Mouse (Mus musculus): ENCODE measurements around the gene Dync1i2.

Gene Dync1i2

DNA sequence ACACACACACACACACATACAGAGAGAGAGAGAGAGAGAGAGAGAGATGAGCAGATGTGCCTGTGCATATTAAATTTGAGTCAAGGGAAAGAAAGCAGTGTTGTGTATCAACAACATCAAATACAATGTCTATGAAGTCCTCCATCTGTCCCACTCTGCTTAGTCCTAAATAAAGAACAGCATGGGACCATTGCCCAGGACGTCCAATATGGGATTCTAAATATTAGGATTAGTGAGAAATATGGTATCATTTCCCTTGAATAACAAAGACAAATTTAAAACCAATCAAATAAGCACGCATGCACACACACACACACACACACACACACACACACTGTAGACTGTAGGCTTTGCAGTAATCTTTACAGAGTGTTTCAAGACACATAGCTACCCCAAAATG lies 9.6 kb upstream of the Dync1i2 start:
- DNase-seq (ENCODE audit: extremely low spot score, low read depth, low spot score): no peak

- DNase-seq (ENCODE audit: extremely low spot score, low read depth, low spot score): no peak
These were observed 7.6 kb upstream of the Dync1i2 start for GRCm38 (mm10) chr2:71203819-71204432.

DNA sequence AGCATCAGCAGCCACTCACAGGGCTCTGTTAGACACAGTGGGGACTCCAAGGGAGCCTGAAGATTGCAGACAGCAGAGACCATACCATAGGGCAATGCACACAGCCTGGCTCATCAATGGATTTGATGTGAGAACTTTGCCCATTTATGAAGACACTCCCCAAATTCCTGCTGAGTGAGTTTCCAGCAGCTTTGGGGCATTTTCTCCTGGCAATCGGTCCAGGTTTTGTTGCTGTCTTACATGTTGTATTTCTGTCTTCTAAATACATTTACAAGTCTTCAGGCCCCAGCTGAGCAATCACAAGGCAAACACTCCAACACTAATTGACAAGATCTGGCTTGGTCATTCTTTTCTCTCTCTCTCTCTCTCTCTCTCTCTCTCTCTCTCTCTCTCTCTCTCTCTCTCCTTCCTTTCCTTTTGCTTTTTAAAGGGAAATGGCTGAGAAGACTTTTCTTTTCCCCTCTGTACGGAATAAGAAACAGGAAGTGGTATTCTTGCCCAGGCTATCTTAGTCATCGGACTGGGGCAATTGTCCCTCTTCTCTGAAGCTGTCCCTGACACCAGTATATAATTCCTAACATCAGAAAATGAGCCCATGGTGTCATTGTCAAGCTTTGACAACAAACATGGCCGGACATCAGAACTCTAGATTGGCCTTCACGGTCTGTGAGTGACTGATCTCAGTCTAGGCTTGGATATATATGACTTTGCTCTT lies 2.3 kb upstream of the Dync1i2 start:
- DNase-seq (ENCODE audit: extremely low spot score, low read depth, low spot score): no peak

DNA sequence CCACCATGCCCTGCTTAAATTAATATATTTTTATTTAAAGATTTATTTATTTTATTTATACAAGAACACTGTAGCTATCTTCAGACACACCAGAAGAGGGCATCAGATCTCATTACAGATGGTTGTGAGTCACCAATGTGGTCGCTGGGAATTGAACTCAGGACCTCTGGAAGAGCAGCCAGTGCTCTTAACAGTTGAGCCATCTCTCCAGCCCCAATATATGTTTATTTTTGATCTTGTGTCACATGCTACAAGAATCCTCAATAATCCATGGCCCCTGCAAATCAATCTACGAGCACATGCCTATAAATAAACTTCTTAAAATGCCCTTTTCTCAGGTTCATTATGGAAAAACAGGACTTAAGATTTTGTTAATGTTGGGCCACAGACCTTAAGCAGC lies 410 bp upstream of the Dync1i2 start:
- no peak for DNase-seq (ENCODE audit: extremely low spot score, low read depth, low spot score)

GRCm38 (mm10) chr2:71212360-71212726 lies 837 bp downstream of the Dync1i2 start:
- DNase-seq (ENCODE audit: extremely low spot score, low read depth, low spot score): no peak

DNA sequence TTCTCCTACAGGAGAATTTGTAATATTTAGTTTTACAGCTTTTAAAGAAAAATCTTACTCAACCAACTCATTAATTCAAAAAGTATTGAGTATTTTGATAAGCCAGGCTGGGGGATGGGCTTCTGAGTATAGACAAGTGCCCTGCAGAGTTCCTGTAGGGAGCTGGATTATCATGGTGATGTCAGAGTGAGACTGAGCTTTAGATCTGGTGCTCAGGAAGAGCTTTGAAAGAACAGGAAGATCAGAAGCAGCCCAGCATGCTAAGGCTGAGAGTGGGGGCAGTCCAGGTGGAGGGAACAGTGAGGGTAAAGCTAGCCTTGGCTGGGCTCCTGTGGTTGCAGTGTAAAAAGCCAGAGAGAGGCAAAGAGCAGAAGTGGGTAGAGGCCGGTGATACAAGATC lies 9.5 kb downstream of the Dync1i2 start:
- DNase-seq (ENCODE audit: extremely low spot score, low read depth, low spot score): no peak

- no peak for DNase-seq (ENCODE audit: extremely low spot score, low read depth, low spot score)
These were observed 15.9 kb downstream of the Dync1i2 start for GRCm38 (mm10) chr2:71227398-71227797.

DNA sequence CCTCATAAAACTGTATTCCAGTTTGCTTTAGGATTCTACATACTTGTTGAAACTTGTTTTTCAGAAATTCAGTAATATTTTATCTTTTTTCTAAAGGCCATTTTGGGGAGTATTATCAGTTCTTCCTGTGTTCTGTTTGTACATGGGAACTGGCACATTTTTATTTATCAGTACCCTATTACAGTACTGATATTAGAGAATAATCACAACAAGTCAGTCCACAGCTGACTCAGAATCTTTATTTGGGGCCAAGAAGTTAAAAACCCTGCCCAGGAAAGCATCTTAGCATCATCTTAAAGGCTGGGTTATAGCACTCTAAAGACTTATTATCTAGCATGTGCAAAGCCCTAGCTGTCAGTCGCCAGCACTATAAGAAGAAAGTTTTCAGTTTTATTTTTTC lies 18.1 kb downstream of the Dync1i2 start:
- DNase-seq (ENCODE audit: extremely low spot score, low read depth, low spot score): no peak

- no peak for DNase-seq (ENCODE audit: extremely low spot score, low read depth, low spot score)
These were observed 20.4 kb downstream of the Dync1i2 start for GRCm38 (mm10) chr2:71231951-71232350.

GRCm38 (mm10) chr2:71232976-71233375 lies 21.5 kb downstream of the Dync1i2 start:
- DNase-seq (ENCODE audit: extremely low spot score, low read depth, low spot score): no peak

GRCm38 (mm10) chr2:71235420-71235819 lies 23.9 kb downstream of the Dync1i2 start:
- no peak for DNase-seq (ENCODE audit: extremely low spot score, low read depth, low spot score)

- DNase-seq (ENCODE audit: extremely low spot score, low read depth, low spot score): no peak
These were observed 24.5 kb downstream of the Dync1i2 start for GRCm38 (mm10) chr2:71236009-71236408.

GRCm38 (mm10) chr2:71241505-71241904 lies 30.0 kb downstream of the Dync1i2 start:
- DNase-seq (ENCODE audit: extremely low spot score, low read depth, low spot score): no peak

DNA sequence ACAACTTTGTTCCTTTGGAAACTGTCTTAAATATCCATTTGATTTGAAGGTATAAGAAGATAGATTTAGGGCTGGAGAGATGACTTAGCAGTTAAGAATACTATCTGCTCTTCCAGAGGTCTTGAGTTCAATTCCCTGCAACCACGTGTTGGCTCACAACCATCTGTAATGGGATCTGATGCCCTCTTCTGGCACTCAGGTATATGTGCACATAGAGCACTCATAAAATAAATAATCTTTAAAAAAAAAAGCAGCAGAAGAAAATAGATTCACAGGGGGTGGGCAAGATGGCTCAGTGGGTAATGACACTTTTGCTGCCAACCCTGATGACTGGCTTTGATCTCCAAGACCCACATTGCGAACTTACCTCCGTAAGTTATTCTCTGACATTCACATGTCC lies 30.7 kb downstream of the Dync1i2 start:
- DNase-seq (ENCODE audit: extremely low spot score, low read depth, low spot score): no peak

GRCm38 (mm10) chr2:71243058-71243672 lies 31.7 kb downstream of the Dync1i2 start:
- DNase-seq (ENCODE audit: extremely low spot score, low read depth, low spot score): no peak

- no peak for DNase-seq (ENCODE audit: extremely low spot score, low read depth, low spot score)
These were observed 33.3 kb downstream of the Dync1i2 start for GRCm38 (mm10) chr2:71244807-71245206.

DNA sequence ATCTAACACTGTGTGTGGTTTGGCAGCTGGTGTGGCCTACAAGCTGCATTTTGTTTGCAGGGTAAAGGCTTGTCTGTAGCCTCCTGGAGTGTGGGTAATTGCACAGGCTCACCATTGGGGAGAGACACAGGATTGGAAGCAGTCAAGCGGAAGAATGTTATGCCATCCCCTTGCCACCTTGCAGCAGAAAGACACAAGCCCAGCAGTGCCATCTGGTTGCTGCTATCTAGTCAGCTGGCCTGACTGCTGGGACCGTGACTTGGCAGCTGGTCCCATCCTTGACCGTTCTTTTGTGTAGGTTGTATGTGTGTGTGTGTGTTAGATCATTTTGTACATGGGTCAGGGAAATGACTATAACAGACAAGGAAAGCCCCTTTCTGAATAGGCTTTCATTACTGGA lies 33.9 kb downstream of the Dync1i2 start:
- DNase-seq (ENCODE audit: extremely low spot score, low read depth, low spot score): no peak

DNA sequence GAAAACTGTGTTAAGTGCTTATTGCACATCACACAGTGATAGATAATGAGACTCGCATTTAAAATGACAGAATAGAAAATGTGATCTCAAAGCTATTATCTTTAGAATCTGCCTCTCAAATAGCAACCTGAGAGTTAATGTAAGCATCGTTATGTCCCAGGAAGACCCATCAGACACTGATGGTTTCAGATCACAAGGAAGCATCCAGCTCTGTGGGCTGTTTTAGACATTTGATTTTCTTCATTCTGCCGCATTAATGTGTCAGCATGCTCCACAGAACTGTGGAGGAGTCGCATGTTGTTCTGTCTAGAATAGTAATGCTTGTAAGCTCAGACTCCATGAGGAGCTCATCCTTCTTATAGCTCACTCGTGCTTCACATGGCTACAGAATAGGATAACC lies 34.6 kb downstream of the Dync1i2 start:
- DNase-seq (ENCODE audit: extremely low spot score, low read depth, low spot score): no peak

DNA sequence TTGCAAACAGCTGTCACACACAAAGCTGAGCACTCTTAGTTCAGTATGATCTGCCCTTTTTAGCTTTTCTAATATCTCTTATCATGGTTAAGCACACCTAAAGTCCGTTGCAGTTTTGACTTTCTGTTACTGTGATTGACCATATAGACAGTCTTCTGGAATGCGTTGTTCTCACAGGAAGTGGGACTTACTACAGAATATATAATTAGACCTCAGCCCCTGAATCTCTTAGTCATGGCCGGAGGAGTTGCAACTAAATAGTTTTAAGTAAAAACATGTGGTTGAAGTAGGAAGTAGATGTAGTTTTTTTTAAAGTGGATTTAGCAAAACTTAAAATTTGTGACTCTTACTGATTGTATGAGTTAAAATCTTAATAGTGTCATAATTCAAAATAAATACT lies 36.6 kb downstream of the Dync1i2 start:
- DNase-seq (ENCODE audit: extremely low spot score, low read depth, low spot score): no peak

DNA sequence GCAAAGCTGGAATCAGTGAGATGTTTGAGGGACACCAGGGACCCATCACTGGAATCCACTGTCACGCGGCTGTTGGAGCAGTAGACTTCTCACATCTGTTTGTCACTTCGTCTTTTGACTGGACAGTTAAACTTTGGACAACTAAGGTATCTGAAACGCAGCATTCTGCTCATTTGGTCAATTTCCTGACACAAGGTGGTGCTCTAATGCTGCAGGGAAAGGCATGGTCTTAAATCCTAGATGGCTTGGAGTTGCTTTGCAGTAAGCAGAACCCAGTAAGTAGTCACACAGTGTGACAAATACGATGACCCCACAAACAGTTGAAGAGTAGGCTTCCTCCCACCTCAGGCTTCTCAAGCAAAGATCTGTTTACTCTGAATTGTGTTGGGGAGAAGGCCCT lies 39.3 kb downstream of the Dync1i2 start:
- DNase-seq (ENCODE audit: extremely low spot score, low read depth, low spot score): no peak

- DNase-seq (ENCODE audit: extremely low spot score, low read depth, low spot score): no peak
These were observed 43.3 kb downstream of the Dync1i2 start for GRCm38 (mm10) chr2:71254836-71255235.

DNA sequence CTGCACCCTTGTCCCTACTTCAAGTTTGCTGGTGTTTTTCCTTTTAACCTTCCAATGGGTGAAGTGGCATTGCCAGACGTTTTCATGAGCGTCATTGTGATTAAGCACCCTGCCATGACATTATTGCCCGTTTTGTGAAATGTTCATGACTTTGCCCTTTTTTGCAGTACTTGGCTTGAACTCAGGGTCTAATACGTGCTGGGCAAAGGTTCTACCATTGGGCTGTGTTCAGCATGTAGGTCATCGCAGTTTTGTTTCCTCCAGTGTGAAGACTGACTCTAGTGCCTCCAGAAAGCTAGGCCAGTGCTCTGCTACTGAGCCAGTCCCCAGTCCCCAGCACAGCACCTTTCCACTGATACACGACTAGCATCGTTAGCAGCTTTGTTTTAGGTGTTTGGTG lies 45.1 kb downstream of the Dync1i2 start:
- no peak for DNase-seq (ENCODE audit: extremely low spot score, low read depth, low spot score)

DNA sequence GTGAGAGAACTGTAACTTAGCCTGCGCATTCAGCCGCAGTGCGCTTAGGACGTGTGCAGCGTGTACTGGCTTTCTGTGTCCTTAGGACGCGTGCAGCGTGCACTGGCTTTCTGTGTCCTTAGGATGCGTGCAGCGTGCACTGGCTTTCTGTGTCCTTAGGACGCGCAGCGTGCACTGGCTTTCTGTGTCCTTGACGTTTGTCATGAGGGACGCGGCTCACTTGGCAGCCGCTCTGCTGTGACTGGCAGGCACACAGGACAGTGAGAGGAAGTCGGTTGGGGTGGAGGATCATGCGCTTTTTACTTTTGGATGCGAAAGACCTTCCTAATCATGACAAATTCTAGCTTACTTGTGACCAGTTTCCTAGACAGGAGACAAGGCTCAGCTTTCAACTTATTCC lies 53.1 kb downstream of the Dync1i2 start:
- DNase-seq (ENCODE audit: extremely low spot score, low read depth, low spot score): no peak
